Mouse (Mus musculus) frontal cortex, postnatal 14 days (tissue): Measurements from ENCODE around the gene Nfil3.

ENCODE experiments used
- DNase-seq, 2 experiments: peaks; one replicate each; pipeline ENCODE4 v3.0.0; 2022; ENCODE audit warnings: low spot score in 2 of 2

The Nfil3 gene

GRCm38 (mm10) chr13:52982703-52983102 is 1.8 kb upstream of the Nfil3 start:
- DNase-seq, result peak; percentile 80 to 92

GRCm38 (mm10) chr13:52981441-52982281 is 788 bp upstream of the Nfil3 start:
- peak; percentile 38 to 40 for DNase-seq

GRCm38 (mm10) chr13:52980211-52980950 is 492 bp downstream of the Nfil3 start:
- DNase-seq, result peak; percentile 71 to 75

- DNase-seq, result peak in 1 of 2 experiments; percentile 22
These were observed 1.4 kb downstream of the Nfil3 start for GRCm38 (mm10) chr13:52979331-52980051.

GRCm38 (mm10) chr13:52978321-52978981 is 2.4 kb downstream of the Nfil3 start:
- no peak for DNase-seq

GRCm38 (mm10) chr13:52977757-52978156 is 3.1 kb downstream of the Nfil3 start:
- no peak for DNase-seq

- DNase-seq, result no peak
These were observed 3.7 kb downstream of the Nfil3 start for GRCm38 (mm10) chr13:52977221-52977609.

- no peak for DNase-seq
These were observed 4.2 kb downstream of the Nfil3 start for GRCm38 (mm10) chr13:52976510-52977220.

GRCm38 (mm10) chr13:52976130-52976509 is 4.8 kb downstream of the Nfil3 start:
- no peak for DNase-seq

- DNase-seq, result no peak
These were observed 6.2 kb downstream of the Nfil3 start for GRCm38 (mm10) chr13:52974676-52975075.

GRCm38 (mm10) chr13:52973427-52973826 is 7.4 kb downstream of the Nfil3 start:
- DNase-seq, result no peak

GRCm38 (mm10) chr13:52972626-52973025 is 8.2 kb downstream of the Nfil3 start:
- no peak for DNase-seq

GRCm38 (mm10) chr13:52970876-52971275 is 10.0 kb downstream of the Nfil3 start:
- no peak for DNase-seq

GRCm38 (mm10) chr13:52962922-52963321 is 18.0 kb downstream of the Nfil3 start:
- no peak for DNase-seq

- no peak for DNase-seq
These were observed 18.5 kb downstream of the Nfil3 start for GRCm38 (mm10) chr13:52962361-52962760.

- no peak for DNase-seq
These were observed 26.9 kb downstream of the Nfil3 start for GRCm38 (mm10) chr13:52953779-52954553.

- no peak for DNase-seq
These were observed 31.7 kb downstream of the Nfil3 start for GRCm38 (mm10) chr13:52949211-52949610.

- no peak for DNase-seq
These were observed 33.3 kb downstream of the Nfil3 start for GRCm38 (mm10) chr13:52947545-52947944.

- DNase-seq, result no peak
These were observed 35.1 kb downstream of the Nfil3 start for GRCm38 (mm10) chr13:52945769-52946168.

- no peak for DNase-seq
These were observed 36.8 kb downstream of the Nfil3 start for GRCm38 (mm10) chr13:52944116-52944515.
